Comparison of ENCODE assay signal across 11 mouse cellular contexts in genomic region chr12:56697011-56697740, GRCm38 (mm10). TPM values are rescaled to one million over a fixed set of nuclear protein-coding genes. Genes with fewer than 3 reads are reported as not detected.
DNase-seq lines count a peak whose midpoint lies in the region; ATAC-seq lines count a peak whose summit lies in the region.
"Had no signal": no experiment of that assay in that cellular context is flagged by ENCODE, and none has a peak within 500 bp of the region (broad histone marks: within the 10 kb centered on the region; RNA-seq: fewer than 3 reads in every experiment).

No protein-coding gene starts in this region.

- peak overlapping the region; percentile 47 for H3K4me2 ChIP-seq in forebrain, embryonic 12.5 days
- no peak overlapping the region for H3K4me2 ChIP-seq in forebrain, embryonic 16.5 days (ENCODE audit: low read length)
- peak overlapping the region; percentile 43 for H3K4me2 ChIP-seq in midbrain, embryonic 12.5 days (replicated peaks)
- no peak overlapping the region; the same call in 1 of the 2 replicates for H3K4me2 ChIP-seq in midbrain, embryonic 16.5 days (ENCODE audit: low read length)
- peak overlapping the region; percentile 62 for H3K4me2 ChIP-seq in liver, embryonic 12.5 days

- H3K36me3 ChIP-seq in forebrain, embryonic 12.5 days (replicated peaks), result no peaks in the 10 kb centered on the region
- H3K36me3 ChIP-seq in forebrain, embryonic 16.5 days (ENCODE audit: control insufficient read depth, insufficient read depth), result no peaks in the 10 kb centered on the region
- no peaks in the 10 kb centered on the region for H3K36me3 ChIP-seq in midbrain, embryonic 12.5 days
- H3K36me3 ChIP-seq in midbrain, embryonic 16.5 days (ENCODE audit: control insufficient read depth, insufficient read depth, low read length), result no peaks in the 10 kb centered on the region
- no peaks in the 10 kb centered on the region for H3K36me3 ChIP-seq in liver, embryonic 12.5 days

- no peak overlapping the region for H3K27ac ChIP-seq in forebrain, embryonic 12.5 days
- H3K27ac ChIP-seq in forebrain, embryonic 16.5 days (ENCODE audit: low read length), result no peak overlapping the region
- no peak overlapping the region for H3K27ac ChIP-seq in midbrain, embryonic 12.5 days (replicated peaks)
- no peak overlapping the region for H3K27ac ChIP-seq in midbrain, embryonic 16.5 days (ENCODE audit: low read length)
- no peak overlapping the region for H3K27ac ChIP-seq in liver, embryonic 12.5 days

- H3K9ac ChIP-seq in forebrain, embryonic 12.5 days, result no peak overlapping the region
- H3K9ac ChIP-seq in forebrain, embryonic 16.5 days (replicated peaks; ENCODE audit: low read depth, low read length), result no peak overlapping the region
- H3K9ac ChIP-seq in midbrain, embryonic 12.5 days (replicated peaks), result no peak overlapping the region
- H3K9ac ChIP-seq in midbrain, embryonic 16.5 days (ENCODE audit: low read depth, low read length), result no peak overlapping the region
- H3K9ac ChIP-seq in liver, embryonic 12.5 days, result no peak overlapping the region

- ATAC-seq in forebrain, embryonic 12.5 days (ENCODE audit: low FRiP score), result no peak
- no peak for ATAC-seq in forebrain, embryonic 16.5 days
- no peak for ATAC-seq in midbrain, embryonic 12.5 days (ENCODE audit: low FRiP score, low read depth)
- no peak for ATAC-seq in midbrain, embryonic 16.5 days
- ATAC-seq in liver, embryonic 12.5 days, result no peak

- no peak for DNase-seq in adrenal gland, adult 18-20 months (ENCODE audit: low spot score in 2 of 2)
- no peak for DNase-seq in spleen, postnatal 36 days (ENCODE audit: low spot score in 2 of 2)
- DNase-seq in urinary bladder, postnatal 36 days (ENCODE audit: low spot score in 2 of 2), result no peak
- DNase-seq: thymus, postnatal 25 days had no signal

- peak overlapping the region; percentile 29 for H3K4me3 ChIP-seq in forebrain, embryonic 12.5 days (replicated peaks)
- H3K4me3 ChIP-seq in forebrain, embryonic 16.5 days (replicated peaks; ENCODE audit: low read length), result no peak overlapping the region; the same call in 1 of the 2 replicates
- H3K4me3 ChIP-seq in midbrain, embryonic 12.5 days, result peak overlapping the region; percentile 29
- H3K4me3 ChIP-seq in midbrain, embryonic 16.5 days (ENCODE audit: low read depth, low read length), result no peak overlapping the region
- peak overlapping the region; percentile 40; the same call in 1 of the 2 replicates for H3K4me3 ChIP-seq in liver, embryonic 12.5 days

- no peaks in the 10 kb centered on the region for H3K9me3 ChIP-seq in forebrain, embryonic 12.5 days
- no peaks in the 10 kb centered on the region for H3K9me3 ChIP-seq in forebrain, embryonic 16.5 days (ENCODE audit: control insufficient read depth, low read length)
- no peaks in the 10 kb centered on the region for H3K9me3 ChIP-seq in midbrain, embryonic 12.5 days
- H3K9me3 ChIP-seq in midbrain, embryonic 16.5 days (replicated peaks; ENCODE audit: control insufficient read depth, low read length, poor library complexity, severe bottlenecking), result no peaks in the 10 kb centered on the region
- H3K9me3 ChIP-seq in liver, embryonic 12.5 days (replicated peaks), result no peaks in the 10 kb centered on the region

- under 1% methylated on average over 36 of the region's 36 CpGs for WGBS in forebrain, embryonic 12.5 days
- WGBS in forebrain, embryonic 16.5 days, result under 1% methylated on average over 36 of the region's 36 CpGs
- whole genome bisulfite sequencing in midbrain, embryonic 12.5 days, result under 1% methylated on average over 36 of the region's 36 CpGs
- WGBS in midbrain, embryonic 16.5 days, result 0% methylated on average over 36 of the region's 36 CpGs
- 3% methylated on average over 36 of the region's 36 CpGs for whole genome bisulfite sequencing in liver, embryonic 12.5 days (ENCODE audit: insufficient replicate concordance)

- H3K27me3 ChIP-seq in forebrain, embryonic 12.5 days, result peaks cover 89% of the 10 kb centered on the region
- H3K27me3 ChIP-seq in forebrain, embryonic 16.5 days (replicated peaks; ENCODE audit: control insufficient read depth, insufficient read depth, low read length), result peaks cover 81% of the 10 kb centered on the region
- H3K27me3 ChIP-seq in midbrain, embryonic 12.5 days, result peaks cover 92% of the 10 kb centered on the region
- H3K27me3 ChIP-seq in midbrain, embryonic 16.5 days (ENCODE audit: control insufficient read depth, insufficient read depth, low read depth, low read length), result peaks cover 68% of the 10 kb centered on the region
- H3K27me3 ChIP-seq in liver, embryonic 12.5 days (replicated peaks), result peaks cover 94% of the 10 kb centered on the region

- peaks cover 30% of the 10 kb centered on the region for H3K4me1 ChIP-seq in forebrain, embryonic 12.5 days
- H3K4me1 ChIP-seq in forebrain, embryonic 16.5 days (replicated peaks; ENCODE audit: control insufficient read depth, insufficient read depth, low read length), result peaks cover 20% of the 10 kb centered on the region
- peaks cover 17% of the 10 kb centered on the region for H3K4me1 ChIP-seq in midbrain, embryonic 12.5 days
- peaks cover 6% of the 10 kb centered on the region; the same call in 1 of the 2 replicates for H3K4me1 ChIP-seq in midbrain, embryonic 16.5 days (ENCODE audit: control insufficient read depth, insufficient read depth, low read length)
- H3K4me1 ChIP-seq in liver, embryonic 12.5 days, result peaks cover 19% of the 10 kb centered on the region

RNA-seq across cellular contexts. Expression of gene Pax9, which starts 5.6 kb away (rescaled TPM):
- 1.1 and 1.2 TPM in 2 replicates for polyA plus RNA-seq in forebrain, embryonic 12.5 days (2016; fragmentation: Nextera tagmentation; extraction: Ambion mirVana)
- polyA plus RNA-seq in forebrain, embryonic 16.5 days (2015; fragmentation: Nextera tagmentation; extraction: Ambion mirVana), result 0.07 TPM in 1 of 2 replicates, not detected in the other
- polyA plus RNA-seq in midbrain, embryonic 12.5 days (2016; fragmentation: Nextera tagmentation; extraction: Ambion mirVana), result 0.09 and 0.18 TPM in 2 replicates
- not detected in 2 replicates for polyA plus RNA-seq in midbrain, embryonic 16.5 days (2015; fragmentation: Nextera tagmentation; extraction: Ambion mirVana)
- polyA plus RNA-seq in liver, embryonic 12.5 days (2016; fragmentation: Nextera tagmentation; extraction: Ambion mirVana), result 0.26 and 0.32 TPM in 2 replicates
- total RNA-seq in adrenal gland, adult 18-20 months (2021), result not detected
- total RNA-seq: monocyte, adult 5-6 weeks had no signal
- polyA plus RNA-seq: gonadal fat pad, adult 2 months had no signal

Comparison
In these comparisons a context has a peak if more than half of its experiments do, and no peak if none do; other contexts are left out.
1. H3K4me2 ChIP-seq: peak in forebrain, embryonic 12.5 days (single experiment), midbrain, embryonic 12.5 days (single experiment) and liver, embryonic 12.5 days (single experiment); none in forebrain, embryonic 16.5 days (single experiment) and midbrain, embryonic 16.5 days (single experiment).
2. H3K4me3 ChIP-seq: peak in forebrain, embryonic 12.5 days (single experiment), midbrain, embryonic 12.5 days (single experiment) and liver, embryonic 12.5 days (single experiment); none in forebrain, embryonic 16.5 days (single experiment) and midbrain, embryonic 16.5 days (single experiment).